Mouse (Mus musculus) kidney, adult 2 months (tissue): ENCODE data around the gene Btbd19. TPM values are rescaled to one million over a fixed set of nuclear protein-coding genes. Genes with fewer than 3 reads are reported as not detected.

Experiments
- DNase-seq: peaks from one replicate; pipeline ENCODE4 v3.0.0; 2021
- H3K27ac ChIP-seq: fragments of 200-500 bp; 2 replicates; pipeline ENCODE4 v1.5.1; 2012; ENCODE audit warnings: low read depth, low read length, control low read depth, inconsistent platforms; ENCODE audit not compliant: insufficient read depth
- H3K27me3 ChIP-seq: fragments of 200-500 bp; replicated peaks from 2 replicates; pipeline ENCODE4 v1.6.1; 2012; ENCODE audit warnings: mild to moderate bottlenecking, moderate library complexity, low read length, inconsistent platforms; ENCODE audit not compliant: control insufficient read depth, insufficient read depth
- H3K36me3 ChIP-seq: fragments of 200-500 bp; 2 replicates; pipeline ENCODE4 v1.6.1; 2012; ENCODE audit warnings: mild to moderate bottlenecking, moderate library complexity, low read length, inconsistent platforms; ENCODE audit not compliant: control insufficient read depth, insufficient read depth
- H3K4me1 ChIP-seq: fragments of 200-500 bp; 2 replicates; pipeline ENCODE4 v1.6.1; 2011; ENCODE audit warnings: low read length; ENCODE audit not compliant: control insufficient read depth, insufficient read depth
- H3K4me3 ChIP-seq: fragments of 200-500 bp; 2 replicates; pipeline ENCODE4 v1.5.1; 2011; ENCODE audit warnings: mild to moderate bottlenecking, low read depth, low read length, control low read depth; ENCODE audit not compliant: insufficient read depth
- CTCF ChIP-seq: fragments of 200-500 bp; conservative IDR thresholded peaks from 2 replicates; pipeline ENCODE4 v1.5.1; 2011; ENCODE audit warnings: low read depth, mild to moderate bottlenecking, control low read depth, low read length, moderate library complexity, mixed read lengths; ENCODE audit not compliant: insufficient read depth, insufficient read length
- POLR2A ChIP-seq: fragments of 200-500 bp; IDR thresholded peaks from one replicate; pipeline ENCODE4 v1.6.1; 2011; ENCODE audit warnings: low read depth, low read length, control low read depth
- WGBS: fragments of 180-500 bp; shearing (Covaris S2); methylation state at CpG from one replicate; pipeline ENCODE4 v1.1.7; 2018; 5-methylcytosine and 5-hydroxymethylcytosine counted together
- polyA plus RNA-seq: library from polyadenylated mRNA; depleted of rRNA; stranded (reverse); fragments of >200 nt; gene quantifications from 2 replicates; pipeline ENCODE4 v1.2.3, GENCODE M21; 2012

Gene Btbd19
- polyA plus RNA-seq, 1 experiment, result 4.6 TPM

- no peaks in the 10 kb centered on the region for H3K27me3 ChIP-seq
- no peaks in the 10 kb centered on the region for H3K4me1 ChIP-seq
- peak; percentile 70 for DNase-seq
- no peak overlapping the region for H3K27ac ChIP-seq
- no peaks in the 10 kb centered on the region for H3K36me3 ChIP-seq
- TF ChIP-seq POLR2A, result no peak
- TF ChIP-seq CTCF, result peak; percentile 40; the same call in 1 of the 2 replicates
- no peak overlapping the region for H3K4me3 ChIP-seq
- WGBS, result 47% methylated on average over 7 of the region's 7 CpGs
These were observed 24.3 kb downstream of the Btbd19 start for GRCm38 (mm10) chr4:117101218-117101617.

GRCm38 (mm10) chr4:117100036-117100435 is 25.5 kb downstream of the Btbd19 start:
- TF ChIP-seq CTCF, result no peak
- no peak for TF ChIP-seq POLR2A
- Histone ChIP-seq H3K27ac (no peak overlapping the region), H3K27me3 (no peaks in the 10 kb centered on the region), H3K4me3 (no peak overlapping the region), H3K36me3 (no peaks in the 10 kb centered on the region), H3K4me1 (no peaks in the 10 kb centered on the region)
- DNase-seq, result no peak
- WGBS, result 81% methylated on average over 4 of the region's 4 CpGs

GRCm38 (mm10) chr4:117098764-117099036 is 26.8 kb downstream of the Btbd19 start:
- 76% methylated on average over 2 of the region's 2 CpGs for WGBS
- Histone ChIP-seq H3K27me3 (no peaks in the 10 kb centered on the region), H3K27ac (no peak overlapping the region), H3K4me3 (no peak overlapping the region), H3K4me1 (no peaks in the 10 kb centered on the region), H3K36me3 (no peaks in the 10 kb centered on the region)
- TF ChIP-seq CTCF, result no peak
- no peak for TF ChIP-seq POLR2A
- DNase-seq, result no peak

- H3K27ac ChIP-seq, result no peak overlapping the region
- H3K4me3 ChIP-seq, result no peak overlapping the region
- 64% methylated on average over 8 of the region's 8 CpGs for WGBS
- no peaks in the 10 kb centered on the region for H3K4me1 ChIP-seq
- TF ChIP-seq CTCF, result no peak
- TF ChIP-seq POLR2A, result no peak
- no peaks in the 10 kb centered on the region for H3K36me3 ChIP-seq
- no peak for DNase-seq
- no peaks in the 10 kb centered on the region for H3K27me3 ChIP-seq
These were observed 27.4 kb downstream of the Btbd19 start for GRCm38 (mm10) chr4:117097969-117098763.

- 21% methylated on average over 5 of the region's 5 CpGs for WGBS
- H3K4me1 ChIP-seq, result no peaks in the 10 kb centered on the region
- TF ChIP-seq CTCF (no peak), POLR2A (no peak)
- no peaks in the 10 kb centered on the region for H3K36me3 ChIP-seq
- DNase-seq, result peak; percentile 27
- H3K27me3 ChIP-seq, result no peaks in the 10 kb centered on the region
- H3K27ac ChIP-seq, result peak overlapping the region; percentile 15; the same call in 1 of the 2 replicates
- H3K4me3 ChIP-seq, result peak overlapping the region; percentile 21
These were observed 28.9 kb downstream of the Btbd19 start for GRCm38 (mm10) chr4:117096666-117097065.

GRCm38 (mm10) chr4:117095551-117096452 is 29.7 kb downstream of the Btbd19 start, which contains the start of gene Ptch2:
TSS of gene Ptch2 (plus strand) at chr4:117096075.
- H3K27ac ChIP-seq, result peak within 1 kb of the TSS; percentile 42
- WGBS, result 4% methylated on average over 50 of the region's 50 CpGs
- no peaks in the 10 kb centered on the region for H3K36me3 ChIP-seq
- TF ChIP-seq CTCF, result no peak
- TF ChIP-seq POLR2A, result no peak
- no peaks in the 10 kb centered on the region for H3K27me3 ChIP-seq
- peak within 1 kb of the TSS; percentile 51 for H3K4me3 ChIP-seq
- DNase-seq, result peak; percentile 83
- H3K4me1 ChIP-seq, result no peaks in the 10 kb centered on the region
